Mouse (Mus musculus) intestine, embryonic 14.5 days (tissue): Measurements from ENCODE around the gene Sord. TPM values are rescaled to one million over a fixed set of nuclear protein-coding genes. Genes with fewer than 3 reads are reported as not detected.

Source experiments
- ATAC-seq: fragments of 200-750 bp; cut with Nextera tagmentation; replicated peaks from 2 replicates; pipeline ENCODE4 v1.8.0; 2017; ENCODE audit warnings: low read depth, moderate number of reproducible peaks, moderate TSS enrichment, moderate library complexity; ENCODE audit not compliant: low FRiP score, low TSS enrichment
- DNase-seq: peaks from one replicate; pipeline ENCODE4 v3.0.0-alpha.2; 2018; ENCODE audit warnings: low spot score
- H3K27ac ChIP-seq: fragments of 300-500 bp; sonication (generic); 2 replicates; pipeline ENCODE4 v1.5.1; 2014; ENCODE audit warnings: low read depth, mild to moderate bottlenecking, control low read depth
- H3K27me3 ChIP-seq: fragments of 300-500 bp; sonication (generic); replicated peaks from 2 replicates; pipeline ENCODE4 v1.6.1; 2014; ENCODE audit warnings: low read length, control low read depth; ENCODE audit not compliant: control insufficient read depth, insufficient read depth
- H3K36me3 ChIP-seq: fragments of 300-500 bp; sonication (generic); 2 replicates; pipeline ENCODE4 v1.6.1; 2014; ENCODE audit warnings: low read length, control low read depth; ENCODE audit not compliant: control insufficient read depth, insufficient read depth
- H3K4me1 ChIP-seq: fragments of 300-500 bp; sonication (generic); replicated peaks from 2 replicates; pipeline ENCODE4 v1.6.1; 2014; ENCODE audit warnings: low read length, control low read depth, mixed read lengths; ENCODE audit not compliant: control insufficient read depth, insufficient read depth
- H3K4me2 ChIP-seq: fragments of 300-500 bp; sonication (generic); 2 replicates; pipeline ENCODE4 v1.6.1; 2014; ENCODE audit warnings: low read length
- H3K4me3 ChIP-seq: fragments of 300-500 bp; sonication (generic); 2 replicates; pipeline ENCODE4 v1.5.1; 2014; ENCODE audit warnings: low read depth, low read length, control low read depth, mixed read lengths
- H3K9ac ChIP-seq: fragments of 300-500 bp; sonication (generic); 2 replicates; pipeline ENCODE4 v1.6.1; 2014; ENCODE audit warnings: mild to moderate bottlenecking, low read length
- H3K9me3 ChIP-seq: fragments of 300-500 bp; sonication (generic); 2 replicates; pipeline ENCODE4 v1.6.1; 2016; ENCODE audit warnings: low read length, control low read depth; ENCODE audit not compliant: control insufficient read depth
- WGBS: fragments of 180-500 bp; shearing (Covaris S2); extraction: QIAGEN DNeasy Blood & Tissue Kit; methylation state at CpG from one replicate; pipeline ENCODE4 v1.1.7; 2014; 5-methylcytosine and 5-hydroxymethylcytosine counted together
- polyA plus RNA-seq: library from polyadenylated mRNA; unstranded; fragments of >200 nt; fragmentation: Nextera tagmentation; extraction: Ambion mirVana; gene quantifications from 2 replicates; pipeline ENCODE4 v1.2.1, GENCODE M21; 2014

The Sord gene
- polyA plus RNA-seq, 1 experiment from 2014 or later: 53.7 TPM

DNA sequence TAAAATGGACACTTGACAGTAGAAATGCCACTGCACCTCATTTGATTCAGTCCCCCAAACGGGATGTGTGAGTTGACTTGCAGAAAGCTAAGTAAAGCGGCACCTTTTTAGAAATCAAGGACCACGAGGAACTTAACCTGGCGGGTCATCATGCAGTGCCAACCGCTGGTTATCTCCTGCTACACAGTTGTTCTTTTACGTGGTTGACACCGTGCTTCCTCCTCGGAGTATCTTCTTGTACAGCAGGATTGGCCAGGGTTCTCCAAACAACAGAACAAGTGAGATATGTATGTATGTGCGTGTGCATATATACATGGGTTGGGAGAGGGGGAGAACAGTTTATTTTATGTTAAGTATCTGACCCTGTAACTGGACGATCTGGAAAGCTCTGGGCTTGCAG is 13.2 kb downstream of the Sord start:
- no peaks in the 10 kb centered on the region for H3K27me3 ChIP-seq
- H3K9me3 ChIP-seq: no peaks in the 10 kb centered on the region
- WGBS: 77% methylated on average over 10 of the region's 10 CpGs

DNA sequence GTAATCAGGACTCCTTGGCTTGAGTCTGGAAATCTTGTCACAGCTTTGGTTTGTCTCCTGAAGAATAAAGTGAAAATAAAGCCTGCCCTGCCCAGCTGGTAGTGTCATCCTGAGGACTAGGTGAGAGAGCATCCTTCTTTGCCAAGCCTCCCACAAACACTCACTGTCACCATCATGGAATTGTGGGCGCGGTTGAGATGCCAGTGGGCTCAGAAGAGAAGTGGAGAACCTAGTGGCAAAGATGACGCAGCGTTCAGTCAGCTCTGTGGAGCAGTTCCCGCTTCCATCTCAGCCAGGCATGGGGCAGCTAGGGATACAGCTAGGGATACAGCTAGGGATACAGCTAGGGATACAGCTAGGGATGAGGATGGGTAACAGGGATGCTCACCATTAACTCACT is 21.4 kb downstream of the Sord start:
- no peak overlapping the region for H3K4me3 ChIP-seq
- 91% methylated on average over 5 of the region's 5 CpGs for WGBS
- H3K36me3 ChIP-seq: 0 out of 2 replicates have a peak, but pooled peaks cover 5% of the 10 kb centered on the region
- H3K27me3 ChIP-seq: no peaks in the 10 kb centered on the region
- no peak overlapping the region for H3K4me2 ChIP-seq
- DNase-seq (no peak), ATAC-seq (no peak)
- no peak overlapping the region for H3K9ac ChIP-seq
- H3K4me1 ChIP-seq: no peaks in the 10 kb centered on the region
- no peak overlapping the region for H3K27ac ChIP-seq
- no peaks in the 10 kb centered on the region for H3K9me3 ChIP-seq

More for the DNA sequence above, 13.2 kb downstream of the Sord start:
- Histone ChIP-seq H3K9ac (no peak overlapping the region), H3K36me3 (no peaks in the 10 kb centered on the region), H3K4me2 (no peak overlapping the region), H3K27ac (no peak overlapping the region), H3K4me3 (no peak overlapping the region), H3K4me1 (no peaks in the 10 kb centered on the region)
- ATAC-seq (no peak), DNase-seq (no peak)

DNA sequence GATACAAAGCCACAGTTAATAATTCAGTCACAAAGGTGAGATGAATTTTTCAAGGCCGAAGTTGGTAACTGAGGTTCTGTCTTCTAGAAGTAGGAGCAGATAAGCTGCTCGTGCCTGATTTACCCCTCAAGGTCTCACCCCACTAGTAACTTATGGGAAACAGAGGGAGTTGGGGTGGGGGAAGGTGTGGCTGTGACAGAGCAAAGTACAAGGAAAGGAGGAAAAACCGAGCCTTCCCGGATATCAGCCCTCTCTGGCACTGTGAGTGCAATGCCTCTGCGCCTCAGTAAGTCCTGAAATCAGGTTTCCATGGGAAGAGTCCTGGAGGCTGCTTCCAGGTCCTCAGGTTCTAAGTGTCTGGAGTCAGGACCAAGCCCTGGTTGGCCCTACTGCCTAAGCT is 26.2 kb downstream of the Sord start:
- no peak overlapping the region for H3K4me3 ChIP-seq
- ATAC-seq (peak; percentile 73; the same call in 1 of the 2 replicates), DNase-seq (no peak)
- H3K9ac ChIP-seq: no peak overlapping the region
- 0 out of 2 replicates have a peak, but pooled peaks cover 5% of the 10 kb centered on the region for H3K36me3 ChIP-seq
- no peak overlapping the region for H3K4me2 ChIP-seq
- H3K9me3 ChIP-seq: no peaks in the 10 kb centered on the region
- no peak overlapping the region for H3K27ac ChIP-seq
- no peaks in the 10 kb centered on the region for H3K27me3 ChIP-seq
- H3K4me1 ChIP-seq: no peaks in the 10 kb centered on the region
- 75% methylated on average over 5 of the region's 5 CpGs for WGBS

GRCm38 (mm10) chr2:122264690-122265089 is 30.1 kb downstream of the Sord start:
- ATAC-seq: no peak
- H3K4me1 ChIP-seq: no peaks in the 10 kb centered on the region
- H3K4me2 ChIP-seq: no peak overlapping the region
- 70% methylated on average over 3 of the region's 3 CpGs for WGBS
- H3K9me3 ChIP-seq: no peaks in the 10 kb centered on the region
- H3K9ac ChIP-seq: no peak overlapping the region
- DNase-seq: no peak
- H3K4me3 ChIP-seq: no peak overlapping the region
- no peak overlapping the region for H3K27ac ChIP-seq
- H3K36me3 ChIP-seq: no peaks in the 10 kb centered on the region
- H3K27me3 ChIP-seq: no peaks in the 10 kb centered on the region

DNA sequence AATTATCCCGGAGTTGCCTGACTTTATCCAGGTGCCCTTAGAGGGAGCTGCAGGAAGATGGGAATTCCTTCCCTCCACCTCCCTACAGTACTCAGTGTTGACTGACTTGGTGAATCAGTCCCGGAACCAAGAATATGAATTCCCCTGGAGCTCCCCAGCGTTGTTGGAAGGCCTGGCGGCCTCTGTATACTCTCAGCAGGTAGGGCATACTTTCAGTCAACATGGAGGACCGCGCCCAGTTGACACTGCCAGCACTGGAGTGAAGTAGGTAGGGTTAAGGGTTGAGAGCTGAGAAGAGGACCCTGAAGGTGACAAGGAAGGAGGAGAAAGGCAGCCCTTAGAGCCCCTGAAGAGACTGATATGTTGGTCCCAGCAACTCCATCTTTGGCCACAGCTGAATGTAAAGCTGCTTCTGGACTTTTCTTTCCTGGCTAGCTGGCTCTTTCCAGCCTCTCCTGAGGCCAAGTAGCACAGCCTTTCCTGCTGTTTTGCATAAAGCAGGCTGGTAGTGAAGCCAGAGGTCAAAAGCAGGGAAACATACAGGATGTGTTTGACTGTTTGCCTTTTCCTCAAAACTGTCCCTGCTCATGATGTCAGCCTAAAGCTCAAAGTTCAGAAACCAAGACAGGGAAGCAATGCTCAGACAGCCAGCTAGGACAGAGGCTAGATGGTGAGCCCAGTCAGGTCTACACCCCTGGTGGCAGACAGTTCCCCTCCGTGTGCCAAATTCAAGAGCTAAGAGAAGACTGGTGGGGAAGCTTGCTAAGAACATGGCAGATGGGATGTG is 32.1 kb downstream of the Sord start:
- Histone ChIP-seq H3K9me3 (no peaks in the 10 kb centered on the region), H3K9ac (no peak overlapping the region), H3K36me3 (no peaks in the 10 kb centered on the region), H3K4me2 (no peak overlapping the region), H3K27me3 (no peaks in the 10 kb centered on the region), H3K27ac (no peak overlapping the region), H3K4me1 (no peaks in the 10 kb centered on the region), H3K4me3 (no peak overlapping the region)
- WGBS: 87% methylated on average over 7 of the region's 7 CpGs
- ATAC-seq (no peak), DNase-seq (no peak)

DNA sequence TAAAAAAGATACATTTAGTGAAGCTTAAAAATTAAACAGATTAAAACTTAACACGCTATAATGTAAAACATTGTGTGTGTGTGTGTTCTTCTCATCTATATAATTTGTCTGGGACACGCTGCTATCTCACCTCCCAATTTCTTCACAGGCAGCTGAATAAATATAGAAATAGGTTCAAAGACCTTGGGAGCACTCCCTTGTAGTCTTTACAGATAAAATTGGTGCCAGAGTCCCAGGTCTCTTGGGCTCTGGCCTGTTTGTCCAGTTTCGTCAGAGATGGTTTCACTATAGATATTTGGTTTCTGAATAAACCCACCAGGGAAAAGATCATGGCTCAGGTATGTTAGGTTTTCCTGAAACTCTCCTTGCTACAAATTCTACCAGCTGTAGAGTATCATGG is 44.2 kb downstream of the Sord start:
- Histone ChIP-seq H3K4me3 (no peak overlapping the region), H3K4me2 (no peak overlapping the region), H3K4me1 (no peaks in the 10 kb centered on the region), H3K27me3 (no peaks in the 10 kb centered on the region), H3K9me3 (no peaks in the 10 kb centered on the region), H3K27ac (no peak overlapping the region), H3K36me3 (no peaks in the 10 kb centered on the region), H3K9ac (no peak overlapping the region)
- DNase-seq (no peak), ATAC-seq (no peak)
- 76% methylated on average over 3 of the region's 3 CpGs for WGBS

DNA sequence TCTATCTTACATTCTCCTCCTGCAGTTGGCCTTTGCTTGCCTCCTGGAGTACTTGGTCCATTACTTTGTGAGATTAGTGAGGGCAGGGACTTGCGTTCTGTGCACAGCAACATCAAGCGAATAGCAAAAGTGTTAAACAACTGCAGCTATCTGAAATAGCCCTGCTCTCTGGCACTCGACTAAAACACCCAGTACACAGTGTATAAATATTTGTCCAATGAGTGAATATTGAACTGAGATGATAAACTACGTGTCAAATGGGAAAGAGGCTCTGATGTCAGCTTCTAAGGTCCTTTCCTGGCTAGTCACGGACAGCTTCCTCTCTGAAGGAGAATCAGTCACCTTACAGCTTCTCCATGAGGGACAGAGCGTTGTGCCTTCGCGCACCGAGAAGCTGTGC is 49.5 kb downstream of the Sord start:
- H3K4me3 ChIP-seq: no peak overlapping the region
- no peak overlapping the region for H3K4me2 ChIP-seq
- no peaks in the 10 kb centered on the region for H3K9me3 ChIP-seq
- WGBS: 69% methylated on average over 9 of the region's 9 CpGs
- no peaks in the 10 kb centered on the region for H3K36me3 ChIP-seq
- DNase-seq (no peak), ATAC-seq (no peak)
- no peaks in the 10 kb centered on the region for H3K4me1 ChIP-seq
- no peak overlapping the region for H3K9ac ChIP-seq
- H3K27me3 ChIP-seq: no peaks in the 10 kb centered on the region
- no peak overlapping the region for H3K27ac ChIP-seq

GRCm38 (mm10) chr2:122286137-122286536 is 51.6 kb downstream of the Sord start:
- H3K4me3 ChIP-seq: no peak overlapping the region
- WGBS: 63% methylated on average over 7 of the region's 7 CpGs
- H3K27me3 ChIP-seq: no peaks in the 10 kb centered on the region
- no peaks in the 10 kb centered on the region for H3K36me3 ChIP-seq
- no peaks in the 10 kb centered on the region for H3K4me1 ChIP-seq
- H3K4me2 ChIP-seq: no peak overlapping the region
- no peak overlapping the region for H3K9ac ChIP-seq
- no peaks in the 10 kb centered on the region for H3K9me3 ChIP-seq
- no peak for DNase-seq
- no peak overlapping the region for H3K27ac ChIP-seq
- no peak for ATAC-seq

DNA sequence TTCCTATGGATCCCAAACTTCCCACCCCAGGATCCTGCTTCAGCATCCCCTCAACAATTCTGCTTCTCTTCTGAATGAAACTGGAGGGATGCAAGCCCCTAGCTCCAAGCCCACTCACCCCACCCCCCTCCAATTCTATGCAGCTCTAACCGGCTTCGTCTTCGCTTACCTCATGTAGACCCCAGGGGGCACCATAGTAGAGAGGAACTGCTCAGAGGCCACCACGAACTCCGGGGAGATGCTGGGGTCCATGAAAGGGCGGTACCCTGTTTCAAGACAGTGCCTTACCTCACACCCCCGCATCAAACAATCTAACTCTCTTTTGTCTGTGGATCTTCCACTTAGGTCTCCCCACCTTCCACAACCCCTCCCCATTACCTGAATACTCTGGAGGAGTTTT is 60.4 kb downstream of the Sord start:
- Histone ChIP-seq H3K9ac (no peak overlapping the region), H3K9me3 (no peaks in the 10 kb centered on the region), H3K27me3 (peaks cover 57% of the 10 kb centered on the region), H3K4me2 (no peak overlapping the region), H3K27ac (no peak overlapping the region), H3K4me1 (peaks cover 3% of the 10 kb centered on the region; the same call in 1 of the 2 replicates), H3K4me3 (no peak overlapping the region), H3K36me3 (no peaks in the 10 kb centered on the region)
- ATAC-seq (no peak), DNase-seq (no peak)
- WGBS: 6% methylated on average over 7 of the region's 7 CpGs
